Mouse (Mus musculus) CH12.LX (cell line): ENCODE results near the gene Traf4.

Source experiments
- CHD2 ChIP-seq: IDR thresholded peaks from 2 replicates; pipeline ENCODE4 v1.6.1; 2011; ENCODE audit warnings: low read length, improper control_type of control experiment
- CTCF ChIP-seq, 2 experiments: IDR thresholded peaks in 1 of 2; conservative IDR thresholded peaks in 1 of 2; 2 replicates each; pipeline ENCODE4 v1.5.1; 2011 to 2012; ENCODE audit warnings: low read depth in 2 of 2, low read length in 2 of 2, improper control_type of control experiment in 1 of 2, inconsistent platforms in 1 of 2, mild to moderate bottlenecking in 1 of 2, moderate library complexity in 1 of 2
- EP300 ChIP-seq: IDR thresholded peaks from 2 replicates; pipeline ENCODE4 v1.6.1; 2011; ENCODE audit warnings: low read length, improper control_type of control experiment
- ETS1 ChIP-seq: conservative IDR thresholded peaks from 2 replicates; pipeline ENCODE4 v1.6.1; 2012; ENCODE audit warnings: low read depth, mild to moderate bottlenecking, inconsistent platforms, low read length, improper control_type of control experiment, moderate library complexity
- JUN ChIP-seq: IDR thresholded peaks from 2 replicates; pipeline ENCODE4 v1.6.1; 2011; ENCODE audit warnings: low read depth, mild to moderate bottlenecking, low read length, improper control_type of control experiment, moderate library complexity; ENCODE audit not compliant: insufficient read depth
- JUND ChIP-seq: conservative IDR thresholded peaks from 2 replicates; pipeline ENCODE4 v1.6.1; 2011; ENCODE audit warnings: low read depth, low read length, improper control_type of control experiment
- MAFK ChIP-seq: IDR thresholded peaks from 2 replicates; pipeline ENCODE4 v1.6.1; 2011; ENCODE audit warnings: low read length, improper control_type of control experiment; ENCODE audit not compliant: insufficient replicate concordance
- PAX5 ChIP-seq: IDR thresholded peaks from 2 replicates; pipeline ENCODE4 v1.6.1; 2012; ENCODE audit warnings: low read length, inconsistent platforms, mixed read lengths
- POLR2A ChIP-seq: IDR thresholded peaks from 2 replicates; pipeline ENCODE4 v1.6.1; 2011; ENCODE audit warnings: low read depth, mild to moderate bottlenecking, improper control_type of control experiment, low read length
- POLR2AphosphoS2 ChIP-seq: IDR thresholded peaks from 2 replicates; pipeline ENCODE4 v1.6.1; 2011; ENCODE audit warnings: low read depth, low read length, improper control_type of control experiment
- SIN3A ChIP-seq: IDR thresholded peaks from 2 replicates; pipeline ENCODE4 v1.6.1; 2012; ENCODE audit warnings: low read length, improper control_type of control experiment, inconsistent platforms
- TBP ChIP-seq: conservative IDR thresholded peaks from 2 replicates; pipeline ENCODE4 v1.6.1; 2011; ENCODE audit warnings: low read depth, low read length, improper control_type of control experiment
- TCF12 ChIP-seq: IDR thresholded peaks from 2 replicates; pipeline ENCODE4 v1.6.1; 2014; ENCODE audit warnings: low read depth, mild to moderate bottlenecking, inconsistent platforms, low read length, improper control_type of control experiment
- UBTF ChIP-seq: IDR thresholded peaks from 2 replicates; pipeline ENCODE4 v1.6.1; 2012; ENCODE audit warnings: low read depth, mild to moderate bottlenecking, inconsistent platforms, low read length, improper control_type of control experiment, moderate library complexity

- no peak for TF ChIP-seq CTCF (conservative IDR thresholded peaks at IDR 0.05 in 1 of 2, IDR thresholded peaks at IDR 0.05 in 1 of 2; ENCODE audit: low read depth in 2 of 2, low read length in 2 of 2)
- TF ChIP-seq POLR2A: no peak
- no peak for TF ChIP-seq TBP
- TF ChIP-seq MAFK: no peak
- TF ChIP-seq EP300: no peak
- no peak for TF ChIP-seq POLR2AphosphoS2
- no peak for TF ChIP-seq UBTF
- TF ChIP-seq CHD2: no peak
- TF ChIP-seq TCF12: no peak
- TF ChIP-seq SIN3A: no peak
- no peak for TF ChIP-seq JUND
- no peak for TF ChIP-seq PAX5
- TF ChIP-seq ETS1: no peak
- no peak for TF ChIP-seq JUN
Observed at GRCm38 (mm10) chr11:78140665-78141064, 24.7 kb downstream of the Traf4 start.
